In genomic region chr7:34394636-34395035, GRCm38 (mm10) we compare ENCODE assay signal across 13 mouse cellular contexts. TPM values are rescaled to one million over a fixed set of nuclear protein-coding genes. Genes with fewer than 3 reads are reported as not detected.
DNase-seq lines count a peak whose midpoint lies in the region; ATAC-seq and TF ChIP-seq lines count a peak whose summit lies in the region.
"Had no signal": no experiment of that assay in that cellular context is flagged by ENCODE, and none has a peak within 500 bp of the region (broad histone marks: within the 10 kb centered on the region; RNA-seq: fewer than 3 reads in every experiment).

No protein-coding gene starts in this region.

- no peak for DNase-seq in forebrain, embryonic 11.5 days (ENCODE audit: low spot score)
- no peak for DNase-seq in layer of hippocampus, adult 2 months (ENCODE audit: low spot score in 2 of 2)
- no peak for DNase-seq in layer of hippocampus, adult 11-12 months (ENCODE audit: low spot score)
- peak; percentile 52 for DNase-seq in ES-CJ7 (ENCODE audit: low read depth, low spot score)
- DNase-seq in layer of hippocampus, postnatal 25 days (ENCODE audit: extremely low spot score in 1 of 2, low spot score in 1 of 2) = no peak
- DNase-seq in left cerebral cortex, adult 18-20 months (ENCODE audit: low spot score in 2 of 2) = no peak
- DNase-seq: cerebellum, adult 18-20 months; heart, adult 2 months; liver; lung, embryonic 14.5 days had no signal

- H3K27me3 ChIP-seq in forebrain, embryonic 12.5 days = no peaks in the 10 kb centered on the region
- no peaks in the 10 kb centered on the region for H3K27me3 ChIP-seq in forebrain, embryonic 11.5 days (ENCODE audit: control insufficient read depth, insufficient read depth, low read length)
- no peaks in the 10 kb centered on the region for H3K27me3 ChIP-seq in neural tube, embryonic 15.5 days (replicated peaks)
- H3K27me3 ChIP-seq: midbrain, embryonic 13.5 days had no signal

- 80% methylated on average over 5 of the region's 5 CpGs for WGBS in forebrain, embryonic 12.5 days
- 83% methylated on average over 5 of the region's 5 CpGs for WGBS in forebrain, embryonic 11.5 days
- WGBS in neural tube, embryonic 15.5 days = 77% methylated on average over 5 of the region's 5 CpGs

- no peak overlapping the region for H3K4me3 ChIP-seq in forebrain, embryonic 12.5 days (replicated peaks)
- H3K4me3 ChIP-seq in forebrain, embryonic 11.5 days (ENCODE audit: low read depth, low read length) = no peak overlapping the region
- H3K4me3 ChIP-seq in layer of hippocampus, adult 2 months = no peak overlapping the region
- H3K4me3 ChIP-seq in neural tube, embryonic 15.5 days (replicated peaks) = no peak overlapping the region
- H3K4me3 ChIP-seq: heart, adult 2 months; midbrain, embryonic 13.5 days had no signal

- no peak overlapping the region for H3K9ac ChIP-seq in forebrain, embryonic 12.5 days
- H3K9ac ChIP-seq in forebrain, embryonic 11.5 days (ENCODE audit: low read length) = no peak overlapping the region
- H3K9ac ChIP-seq in neural tube, embryonic 15.5 days (replicated peaks) = no peak overlapping the region
- H3K9ac ChIP-seq: lung, embryonic 14.5 days; midbrain, embryonic 13.5 days had no signal

- no peaks in the 10 kb centered on the region for H3K9me3 ChIP-seq in forebrain, embryonic 12.5 days
- H3K9me3 ChIP-seq in forebrain, embryonic 11.5 days (ENCODE audit: control insufficient read depth, low read length) = no peaks in the 10 kb centered on the region
- no peaks in the 10 kb centered on the region for H3K9me3 ChIP-seq in neural tube, embryonic 15.5 days (replicated peaks)
- H3K9me3 ChIP-seq: midbrain, embryonic 13.5 days had no signal

- ATAC-seq in forebrain, embryonic 12.5 days (ENCODE audit: low FRiP score) = no peak
- ATAC-seq in forebrain, embryonic 11.5 days (replicated peaks; ENCODE audit: low FRiP score) = no peak
- ATAC-seq in neural tube, embryonic 15.5 days (ENCODE audit: low FRiP score) = no peak
- ATAC-seq: midbrain, embryonic 13.5 days had no signal

- peak overlapping the region; percentile 62; the same call in 1 of the 2 replicates for H3K27ac ChIP-seq in forebrain, embryonic 12.5 days
- H3K27ac ChIP-seq in forebrain, embryonic 11.5 days (ENCODE audit: low read depth, low read length) = no peak overlapping the region
- H3K27ac ChIP-seq in layer of hippocampus, adult 2 months = no peak overlapping the region
- peak overlapping the region; percentile 48; the same call in 1 of the 2 replicates for H3K27ac ChIP-seq in neural tube, embryonic 15.5 days (replicated peaks)
- H3K27ac ChIP-seq: heart, adult 2 months; midbrain, embryonic 13.5 days had no signal

- peaks cover 9% of the 10 kb centered on the region for H3K4me1 ChIP-seq in forebrain, embryonic 12.5 days
- H3K4me1 ChIP-seq in forebrain, embryonic 11.5 days (replicated peaks; ENCODE audit: control insufficient read depth, insufficient read depth, low read length) = 0 out of 2 replicates have a peak, but pooled peaks cover 2% of the 10 kb centered on the region
- H3K4me1 ChIP-seq in neural tube, embryonic 15.5 days = peaks cover 11% of the 10 kb centered on the region

- no peak overlapping the region for H3K4me2 ChIP-seq in forebrain, embryonic 12.5 days
- no peak overlapping the region for H3K4me2 ChIP-seq in forebrain, embryonic 11.5 days (ENCODE audit: low read depth, low read length, severe bottlenecking)
- no peak overlapping the region for H3K4me2 ChIP-seq in neural tube, embryonic 15.5 days
- H3K4me2 ChIP-seq: lung, embryonic 14.5 days; midbrain, embryonic 13.5 days had no signal

- H3K36me3 ChIP-seq in forebrain, embryonic 12.5 days (replicated peaks) = no peaks in the 10 kb centered on the region
- H3K36me3 ChIP-seq in forebrain, embryonic 11.5 days (ENCODE audit: control insufficient read depth, insufficient read depth, low read length) = no peaks in the 10 kb centered on the region
- H3K36me3 ChIP-seq in neural tube, embryonic 15.5 days = no peaks in the 10 kb centered on the region
- H3K36me3 ChIP-seq: midbrain, embryonic 13.5 days had no signal

- TF ChIP-seq CTCF in layer of hippocampus, adult 2 months (conservative IDR thresholded peaks at IDR 0.05) = peak; percentile 21; the same call in 1 of the 2 replicates

RNA-seq across cellular contexts. Expression of gene Lsm14a, which starts 1.5 kb away (rescaled TPM):
- 115 and 121 TPM in 2 replicates for polyA plus RNA-seq in forebrain, embryonic 12.5 days (2016; fragmentation: Nextera tagmentation; extraction: Ambion mirVana)
- polyA plus RNA-seq in forebrain, embryonic 11.5 days (2014; fragmentation: Nextera tagmentation; extraction: Ambion mirVana) = 66.8 and 69.1 TPM in 2 replicates
- 10 to 100 TPM; 87.3 to 94.3 TPM for total RNA-seq in layer of hippocampus, adult 2 months (2021)
- 47.5 and 59.2 TPM in 2 replicates for polyA plus RNA-seq in neural tube, embryonic 15.5 days (2015; fragmentation: Nextera tagmentation; extraction: Ambion mirVana)
- 10 to 100 TPM; 70.9 to 76.2 TPM for total RNA-seq in layer of hippocampus, postnatal 25 days (2021)
- total RNA-seq in left cerebral cortex, adult 18-20 months (2021) = 10 to 100 TPM; 82.1 to 94.8 TPM

Comparison
In these comparisons a context has a peak if more than half of its experiments do, and no peak if none do; other contexts are left out.
1. H3K27ac ChIP-seq: peak in forebrain, embryonic 12.5 days (single experiment) and neural tube, embryonic 15.5 days (single experiment); none in forebrain, embryonic 11.5 days (single experiment) and layer of hippocampus, adult 2 months (single experiment).